Mouse (Mus musculus): Measurements from ENCODE around the gene Slc22a21. TPM values are rescaled to one million over a fixed set of nuclear protein-coding genes. Genes with fewer than 3 reads are reported as not detected.
"Not testable (repeated sequence)": the region's sequence is repeated elsewhere in the genome, so short reads cannot be mapped to it uniquely, and the experiment has no call there.

The Slc22a21 gene
- polyA plus RNA-seq, 1 experiment from 2014 or later, result 2.2 TPM

DNA sequence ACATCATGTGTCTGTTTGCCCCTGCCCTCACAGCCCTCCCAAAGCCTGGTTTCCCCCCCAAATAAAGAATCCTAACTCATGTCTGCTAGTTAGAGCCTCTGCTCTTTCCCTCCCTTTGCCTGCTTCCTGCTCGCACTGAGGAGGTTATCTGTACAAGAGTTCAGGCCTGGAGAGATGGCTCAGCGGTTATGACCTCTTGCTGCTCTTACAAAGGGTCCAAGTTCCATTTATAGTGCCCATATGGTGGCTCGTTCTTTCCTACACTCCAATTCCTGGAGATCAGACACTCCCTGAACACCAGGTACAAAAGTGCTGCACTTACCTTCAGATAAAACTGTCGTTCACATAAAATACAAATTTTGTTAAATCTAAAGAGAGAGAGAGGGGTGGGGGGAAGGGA, 7.9 kb upstream of the Slc22a21 start:
- H3K27me3 ChIP-seq (ENCODE audit: control insufficient read depth, insufficient read depth, low read length), result no peaks in the 10 kb centered on the region
- 88% methylated on average over 4 of the region's 4 CpGs for WGBS
- ATAC-seq (replicated peaks; ENCODE audit: insufficient number of reproducible peaks, low FRiP score, low TSS enrichment, low read depth), result no peak
- no peaks in the 10 kb centered on the region for H3K4me1 ChIP-seq (ENCODE audit: control insufficient read depth, insufficient read depth, low read length)
- no peak overlapping the region for H3K4me2 ChIP-seq (ENCODE audit: low read depth, low read length)
- no peaks in the 10 kb centered on the region for H3K36me3 ChIP-seq (replicated peaks; ENCODE audit: control insufficient read depth, insufficient read depth, low read depth, low read length)
- no peak overlapping the region for H3K9ac ChIP-seq (replicated peaks; ENCODE audit: low read length)
- DNase-seq (ENCODE audit: low spot score), result no peak
- no peak overlapping the region for H3K27ac ChIP-seq (replicated peaks; ENCODE audit: low read depth, low read length)
- no peak overlapping the region for H3K4me3 ChIP-seq (ENCODE audit: low read depth, low read length)
- no peaks in the 10 kb centered on the region for H3K9me3 ChIP-seq (replicated peaks; ENCODE audit: control insufficient read depth, low read length)

DNA sequence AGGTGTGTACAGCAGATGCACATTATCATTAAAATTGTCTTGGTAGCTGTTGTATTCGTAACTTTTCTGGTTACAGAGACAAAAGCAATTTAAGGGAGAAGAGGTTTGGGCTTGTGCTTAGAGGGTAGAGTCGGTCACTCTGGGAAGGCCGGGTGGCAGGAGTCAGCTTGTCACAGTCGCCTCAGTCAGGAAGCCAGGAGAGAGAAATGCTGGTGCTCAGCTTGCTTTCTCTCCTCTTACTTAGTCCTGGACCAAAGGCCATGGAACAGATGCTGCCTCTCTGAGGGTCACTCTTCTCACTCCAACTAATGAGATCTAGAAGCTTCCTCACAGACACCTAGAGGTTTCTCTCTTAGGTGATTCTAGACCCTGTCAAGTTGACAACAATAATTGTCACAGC, 1.3 kb upstream of the Slc22a21 start:
- Histone ChIP-seq H3K4me2 (ENCODE audit: low read depth, low read length) (no peak overlapping the region), H3K27ac (replicated peaks; ENCODE audit: low read depth, low read length) (no peak overlapping the region), H3K4me3 (ENCODE audit: low read depth, low read length) (no peak overlapping the region), H3K36me3 (replicated peaks; ENCODE audit: control insufficient read depth, insufficient read depth, low read depth, low read length) (no peaks in the 10 kb centered on the region), H3K27me3 (ENCODE audit: control insufficient read depth, insufficient read depth, low read length) (no peaks in the 10 kb centered on the region), H3K4me1 (ENCODE audit: control insufficient read depth, insufficient read depth, low read length) (no peaks in the 10 kb centered on the region), H3K9me3 (replicated peaks; ENCODE audit: control insufficient read depth, low read length) (no peaks in the 10 kb centered on the region), H3K9ac (replicated peaks; ENCODE audit: low read length) (no peak overlapping the region)
- ATAC-seq (replicated peaks; ENCODE audit: insufficient number of reproducible peaks, low FRiP score, low TSS enrichment, low read depth), result no peak
- DNase-seq (ENCODE audit: low spot score), result no peak
- 81% methylated on average over 4 of the region's 4 CpGs for WGBS

DNA sequence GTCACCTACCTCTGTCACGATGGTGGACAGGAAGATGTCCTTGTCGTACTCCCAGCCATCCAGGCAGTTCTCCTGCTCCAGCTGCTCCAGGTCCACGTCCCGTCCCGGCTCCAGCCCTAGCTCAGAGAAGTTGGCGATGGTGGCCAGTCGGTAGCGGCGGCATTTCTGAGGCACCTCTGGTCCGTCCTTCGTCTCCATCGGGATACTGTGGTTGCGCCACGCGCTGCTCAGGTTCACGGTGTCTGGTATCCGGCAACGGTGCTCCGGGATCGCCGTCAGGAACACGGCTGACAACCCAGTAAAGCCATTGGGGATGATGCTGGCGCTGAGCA, 710 bp downstream of the Slc22a21 start:
- not testable (repeated sequence) for H3K27me3 ChIP-seq (ENCODE audit: control insufficient read depth, insufficient read depth, low read length); H3K9me3 ChIP-seq (replicated peaks; ENCODE audit: control insufficient read depth, low read length); H3K27ac ChIP-seq (replicated peaks; ENCODE audit: low read depth, low read length); H3K36me3 ChIP-seq (replicated peaks; ENCODE audit: control insufficient read depth, insufficient read depth, low read depth, low read length); H3K4me1 ChIP-seq (ENCODE audit: control insufficient read depth, insufficient read depth, low read length)
- H3K9ac ChIP-seq (replicated peaks; ENCODE audit: low read length), result peak overlapping the region; percentile 68
- ATAC-seq (replicated peaks; ENCODE audit: insufficient number of reproducible peaks, low FRiP score, low TSS enrichment, low read depth) (peak; percentile 27; the same call in 1 of the 2 replicates), DNase-seq (ENCODE audit: low spot score) (peak; percentile 23)
- under 1% methylated on average over 23 of the region's 23 CpGs for WGBS
- H3K4me2 ChIP-seq (ENCODE audit: low read depth, low read length), result peak overlapping the region; percentile 92
- H3K4me3 ChIP-seq (ENCODE audit: low read depth, low read length), result peak overlapping the region; percentile 62

DNA sequence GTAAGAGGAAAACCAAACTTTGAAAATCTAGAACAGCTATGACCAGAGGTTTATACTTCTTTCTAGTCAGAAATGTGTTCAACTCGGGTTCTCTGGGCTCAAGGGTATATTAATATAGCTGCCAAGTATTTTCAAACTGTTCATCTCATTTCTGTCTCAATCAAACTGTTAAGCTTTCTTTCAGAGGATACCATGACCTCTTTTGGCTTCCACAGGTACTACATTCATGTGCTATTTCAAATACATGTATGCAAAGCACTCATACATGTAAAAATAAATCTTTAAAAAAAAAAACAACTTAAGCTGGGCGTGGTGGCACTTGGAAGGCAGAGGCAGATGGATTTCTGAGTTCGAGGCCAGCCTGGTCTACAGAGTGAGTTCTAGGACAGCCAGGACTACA, 2.5 kb downstream of the Slc22a21 start:
- Histone ChIP-seq H3K27me3 (ENCODE audit: control insufficient read depth, insufficient read depth, low read length) (no peaks in the 10 kb centered on the region), H3K4me1 (ENCODE audit: control insufficient read depth, insufficient read depth, low read length) (no peaks in the 10 kb centered on the region), H3K4me3 (ENCODE audit: low read depth, low read length) (no peak overlapping the region), H3K9ac (replicated peaks; ENCODE audit: low read length) (no peak overlapping the region), H3K9me3 (replicated peaks; ENCODE audit: control insufficient read depth, low read length) (no peaks in the 10 kb centered on the region), H3K4me2 (ENCODE audit: low read depth, low read length) (no peak overlapping the region), H3K27ac (replicated peaks; ENCODE audit: low read depth, low read length) (no peak overlapping the region), H3K36me3 (replicated peaks; ENCODE audit: control insufficient read depth, insufficient read depth, low read depth, low read length) (no peaks in the 10 kb centered on the region)
- ATAC-seq (replicated peaks; ENCODE audit: insufficient number of reproducible peaks, low FRiP score, low TSS enrichment, low read depth), result no peak
- 76% methylated on average over 3 of the region's 3 CpGs for WGBS
- no peak for DNase-seq (ENCODE audit: low spot score)

DNA sequence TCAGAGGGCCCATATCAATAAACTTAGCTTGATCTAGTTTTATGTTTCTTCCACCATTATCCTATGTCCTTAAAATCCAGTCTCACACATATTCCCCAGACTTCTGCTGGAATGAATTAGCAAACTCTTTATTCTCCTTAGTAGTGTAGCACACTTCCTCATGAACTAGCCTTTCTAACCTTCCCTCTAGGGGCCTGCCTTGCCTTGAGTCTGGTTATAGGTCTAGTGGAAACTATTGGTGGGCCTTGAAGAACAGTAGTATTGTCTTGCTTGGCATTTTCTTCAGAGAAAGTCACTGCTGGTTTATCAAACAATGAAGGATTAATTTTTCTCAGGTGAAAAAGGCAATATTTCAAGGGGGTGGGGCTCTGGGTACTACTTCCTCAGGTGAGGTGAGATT, 4.6 kb downstream of the Slc22a21 start:
- Histone ChIP-seq H3K27ac (replicated peaks; ENCODE audit: low read depth, low read length) (no peak overlapping the region), H3K27me3 (ENCODE audit: control insufficient read depth, insufficient read depth, low read length) (no peaks in the 10 kb centered on the region), H3K4me2 (ENCODE audit: low read depth, low read length) (no peak overlapping the region), H3K9ac (replicated peaks; ENCODE audit: low read length) (no peak overlapping the region), H3K4me3 (ENCODE audit: low read depth, low read length) (no peak overlapping the region), H3K36me3 (replicated peaks; ENCODE audit: control insufficient read depth, insufficient read depth, low read depth, low read length) (no peaks in the 10 kb centered on the region), H3K9me3 (replicated peaks; ENCODE audit: control insufficient read depth, low read length) (no peaks in the 10 kb centered on the region), H3K4me1 (ENCODE audit: control insufficient read depth, insufficient read depth, low read length) (no peaks in the 10 kb centered on the region)
- ATAC-seq (replicated peaks; ENCODE audit: insufficient number of reproducible peaks, low FRiP score, low TSS enrichment, low read depth), result no peak
- no peak for DNase-seq (ENCODE audit: low spot score)

DNA sequence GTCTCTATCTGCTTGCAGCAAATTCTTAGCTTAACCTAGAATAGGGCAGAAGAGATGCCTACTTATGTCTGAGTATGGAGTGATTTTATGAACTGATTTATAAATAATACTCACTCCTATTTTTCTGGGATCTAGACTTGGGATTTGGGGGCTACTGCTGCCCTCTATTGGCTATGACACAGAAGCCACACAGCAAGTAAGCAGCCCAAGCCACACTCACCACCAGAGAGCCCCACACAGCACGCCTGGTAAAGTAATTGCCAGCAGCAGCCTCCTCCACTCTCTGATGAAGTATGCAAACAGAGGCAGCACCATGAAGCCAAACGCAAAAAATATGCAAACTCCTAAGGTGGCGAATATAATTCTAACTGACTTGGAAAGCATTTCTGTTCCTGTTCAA, 21.1 kb downstream of the Slc22a21 start:
- Histone ChIP-seq H3K9ac (replicated peaks; ENCODE audit: low read length) (no peak overlapping the region), H3K36me3 (replicated peaks; ENCODE audit: control insufficient read depth, insufficient read depth, low read depth, low read length) (no peaks in the 10 kb centered on the region), H3K9me3 (replicated peaks; ENCODE audit: control insufficient read depth, low read length) (no peaks in the 10 kb centered on the region), H3K4me2 (ENCODE audit: low read depth, low read length) (no peak overlapping the region), H3K4me1 (ENCODE audit: control insufficient read depth, insufficient read depth, low read length) (no peaks in the 10 kb centered on the region), H3K27me3 (ENCODE audit: control insufficient read depth, insufficient read depth, low read length) (no peaks in the 10 kb centered on the region), H3K27ac (replicated peaks; ENCODE audit: low read depth, low read length) (no peak overlapping the region), H3K4me3 (ENCODE audit: low read depth, low read length) (no peak overlapping the region)
- ATAC-seq (replicated peaks; ENCODE audit: insufficient number of reproducible peaks, low FRiP score, low TSS enrichment, low read depth) (no peak), DNase-seq (ENCODE audit: low spot score) (peak; percentile 40)
- WGBS, result 40% methylated on average over 3 of the region's 3 CpGs

DNA sequence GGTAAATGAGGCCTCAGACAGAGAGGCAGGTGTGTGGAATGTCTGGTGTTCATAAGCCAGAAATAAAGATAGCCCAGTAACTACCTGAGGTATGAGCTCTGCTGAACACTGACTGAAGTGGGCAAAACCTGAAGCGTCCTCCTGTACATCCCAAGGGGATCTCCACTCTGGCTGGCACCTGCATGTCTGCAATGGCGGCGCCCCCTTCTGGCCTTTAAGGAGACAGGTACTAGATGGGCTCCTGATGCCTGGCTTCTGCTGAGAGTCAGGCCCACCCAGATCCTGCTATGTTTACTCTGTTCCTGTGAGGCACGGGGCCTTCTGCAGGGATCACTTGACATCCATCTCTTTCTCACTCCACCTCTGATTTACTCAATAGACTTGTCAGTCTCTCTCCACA, 22.0 kb downstream of the Slc22a21 start:
- H3K4me1 ChIP-seq (ENCODE audit: control insufficient read depth, insufficient read depth, low read length); H3K36me3 ChIP-seq (replicated peaks; ENCODE audit: control insufficient read depth, insufficient read depth, low read depth, low read length); H3K27ac ChIP-seq (replicated peaks; ENCODE audit: low read depth, low read length); ATAC-seq (replicated peaks; ENCODE audit: insufficient number of reproducible peaks, low FRiP score, low TSS enrichment, low read depth); H3K9ac ChIP-seq (replicated peaks; ENCODE audit: low read length); DNase-seq (ENCODE audit: low spot score); H3K4me3 ChIP-seq (ENCODE audit: low read depth, low read length); H3K9me3 ChIP-seq (replicated peaks; ENCODE audit: control insufficient read depth, low read length); H3K4me2 ChIP-seq (ENCODE audit: low read depth, low read length); H3K27me3 ChIP-seq (ENCODE audit: control insufficient read depth, insufficient read depth, low read length): not testable (repeated sequence)
- 44% methylated on average over 4 of the region's 4 CpGs for WGBS

DNA sequence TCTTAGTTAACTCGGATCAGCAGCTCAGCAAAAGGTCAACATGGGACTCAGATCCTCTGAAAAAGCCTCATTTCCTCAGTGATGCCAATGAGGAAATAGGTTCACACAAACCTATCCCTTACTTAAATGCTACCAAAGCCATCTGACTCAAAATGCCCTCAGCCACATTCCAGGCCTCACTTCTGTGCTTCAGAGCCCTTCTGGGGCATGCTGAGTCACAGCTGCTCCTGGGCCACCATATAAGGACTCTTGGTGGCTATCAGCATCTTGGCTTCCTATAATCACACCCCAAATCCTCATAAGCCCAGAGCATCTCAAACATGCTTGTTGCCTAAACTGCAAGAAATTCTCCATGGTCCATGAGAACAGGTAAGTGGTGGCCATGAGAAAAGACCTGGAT, 23.5 kb downstream of the Slc22a21 start:
- no peak for ATAC-seq (replicated peaks; ENCODE audit: insufficient number of reproducible peaks, low FRiP score, low TSS enrichment, low read depth)
- Histone ChIP-seq H3K4me2 (ENCODE audit: low read depth, low read length) (no peak overlapping the region), H3K4me1 (ENCODE audit: control insufficient read depth, insufficient read depth, low read length) (no peaks in the 10 kb centered on the region), H3K9ac (replicated peaks; ENCODE audit: low read length) (no peak overlapping the region), H3K27ac (replicated peaks; ENCODE audit: low read depth, low read length) (no peak overlapping the region), H3K27me3 (ENCODE audit: control insufficient read depth, insufficient read depth, low read length) (no peaks in the 10 kb centered on the region), H3K36me3 (replicated peaks; ENCODE audit: control insufficient read depth, insufficient read depth, low read depth, low read length) (no peaks in the 10 kb centered on the region), H3K9me3 (replicated peaks; ENCODE audit: control insufficient read depth, low read length) (no peaks in the 10 kb centered on the region), H3K4me3 (ENCODE audit: low read depth, low read length) (no peak overlapping the region)
- DNase-seq (ENCODE audit: low spot score), result no peak
- WGBS, result 57% methylated on average over 1 of the region's 1 CpGs

DNA sequence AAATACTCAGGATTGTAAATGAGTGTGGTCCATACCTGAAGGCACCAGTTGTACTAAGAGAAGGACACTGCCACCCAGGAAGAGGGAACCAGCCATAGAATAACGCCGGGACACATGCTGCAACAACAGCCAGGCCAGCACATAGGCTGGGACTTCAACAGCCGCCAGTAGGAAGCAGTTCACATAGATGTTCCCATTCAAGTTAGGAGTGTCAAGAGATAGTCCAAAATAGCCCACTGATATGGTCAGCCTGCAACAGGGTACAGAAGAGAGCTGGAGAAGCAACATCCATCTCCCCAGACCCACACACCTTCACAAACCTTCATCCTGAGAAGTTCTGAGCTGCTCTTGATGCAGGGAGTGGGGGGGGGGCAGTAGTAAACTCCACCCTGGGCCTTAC, 25.5 kb downstream of the Slc22a21 start:
- no peaks in the 10 kb centered on the region for H3K4me1 ChIP-seq (ENCODE audit: control insufficient read depth, insufficient read depth, low read length)
- H3K4me3 ChIP-seq (ENCODE audit: low read depth, low read length), result no peak overlapping the region
- H3K9ac ChIP-seq (replicated peaks; ENCODE audit: low read length), result no peak overlapping the region
- H3K27me3 ChIP-seq (ENCODE audit: control insufficient read depth, insufficient read depth, low read length), result no peaks in the 10 kb centered on the region
- no peaks in the 10 kb centered on the region for H3K9me3 ChIP-seq (replicated peaks; ENCODE audit: control insufficient read depth, low read length)
- no peaks in the 10 kb centered on the region for H3K36me3 ChIP-seq (replicated peaks; ENCODE audit: control insufficient read depth, insufficient read depth, low read depth, low read length)
- DNase-seq (ENCODE audit: low spot score) (no peak), ATAC-seq (replicated peaks; ENCODE audit: insufficient number of reproducible peaks, low FRiP score, low TSS enrichment, low read depth) (no peak)
- no peak overlapping the region for H3K4me2 ChIP-seq (ENCODE audit: low read depth, low read length)
- no peak overlapping the region for H3K27ac ChIP-seq (replicated peaks; ENCODE audit: low read depth, low read length)
- WGBS, result 79% methylated on average over 3 of the region's 3 CpGs

Data from embryonic facial prominence, embryonic 11.5 days (tissue).